Mouse (Mus musculus) forebrain, postnatal 0 days (tissue): ENCODE data around the gene Rab28. TPM values are rescaled to one million over a fixed set of nuclear protein-coding genes. Genes with fewer than 3 reads are reported as not detected.

Experiments used
- ATAC-seq: fragments of 200-750 bp; cut with Nextera tagmentation; 2 replicates; pipeline ENCODE4 v1.8.0; 2017; ENCODE audit warnings: mild to moderate bottlenecking, moderate library complexity
- DNase-seq: peaks from one replicate; pipeline ENCODE4 v3.0.0-alpha.2; 2015
- H3K27ac ChIP-seq: fragments of 300-500 bp; sonication (generic); 2 replicates; pipeline ENCODE4 v1.5.1; 2014; ENCODE audit warnings: low read depth, mild to moderate bottlenecking, antibody characterized with exemption, low read length, moderate library complexity, mixed read lengths
- H3K27me3 ChIP-seq: fragments of 300-500 bp; sonication (generic); 2 replicates; pipeline ENCODE4 v1.6.1; 2014; ENCODE audit warnings: mild to moderate bottlenecking, low read length, mixed read lengths; ENCODE audit not compliant: insufficient read depth
- H3K36me3 ChIP-seq: fragments of 300-500 bp; sonication (generic); 2 replicates; pipeline ENCODE4 v1.6.1; 2014; ENCODE audit warnings: mild to moderate bottlenecking, moderate library complexity; ENCODE audit not compliant: insufficient read depth
- H3K4me1 ChIP-seq: fragments of 300-500 bp; sonication (generic); 2 replicates; pipeline ENCODE4 v1.6.1; 2014; ENCODE audit warnings: antibody characterized with exemption; ENCODE audit not compliant: insufficient read depth
- H3K4me2 ChIP-seq: fragments of 300-500 bp; sonication (generic); 2 replicates; pipeline ENCODE4 v1.6.1; 2014; ENCODE audit warnings: low read depth, mild to moderate bottlenecking, moderate library complexity
- H3K4me3 ChIP-seq: fragments of 300-500 bp; sonication (generic); 2 replicates; pipeline ENCODE4 v1.5.1; 2014; ENCODE audit warnings: low read depth, low read length, mixed read lengths
- H3K9ac ChIP-seq: fragments of 300-500 bp; sonication (generic); 2 replicates; pipeline ENCODE4 v1.6.1; 2014; ENCODE audit warnings: mild to moderate bottlenecking
- H3K9me3 ChIP-seq: fragments of 300-500 bp; sonication (generic); 2 replicates; pipeline ENCODE4 v1.6.1; 2016; ENCODE audit warnings: low read length
- CTCF ChIP-seq: sonication (generic); IDR thresholded peaks from 2 replicates; pipeline ENCODE4 v1.5.1; 2016; ENCODE audit warnings: antibody characterized with exemption, control low read depth, low read depth
- WGBS: fragments of 180-500 bp; shearing (Covaris S2); extraction: QIAGEN DNeasy Blood & Tissue Kit; methylation state at CpG from one replicate; pipeline ENCODE4 v1.1.7; 2014; 5-methylcytosine and 5-hydroxymethylcytosine counted together
- polyA plus RNA-seq: library from polyadenylated mRNA; unstranded; fragments of >200 nt; fragmentation: Nextera tagmentation; extraction: Ambion mirVana; gene quantifications from 2 replicates; pipeline ENCODE4 v1.2.1, GENCODE M21; 2015
- total RNA-seq: library from RNA; depleted of rRNA; stranded (reverse); fragments of >200 nt; gene quantifications from 2 replicates; pipeline ENCODE4 v1.2.3, GENCODE M21; 2014

Gene Rab28
- total and polyA plus RNA-seq, 2 experiments from 2014 or later: 48.5 to 63.6 TPM

- Histone ChIP-seq H3K4me1 (no peaks in the 10 kb centered on the region), H3K4me2 (no peak overlapping the region), H3K36me3 (no peaks in the 10 kb centered on the region; the same call in 1 of the 2 replicates), H3K27me3 (no peaks in the 10 kb centered on the region), H3K9ac (no peak overlapping the region), H3K9me3 (no peaks in the 10 kb centered on the region), H3K27ac (no peak overlapping the region), H3K4me3 (no peak overlapping the region)
- no peak for ATAC-seq
- WGBS: 85% methylated on average over 2 of the region's 2 CpGs
- no peak for TF ChIP-seq CTCF
- DNase-seq: no peak
Observed at GRCm38 (mm10) chr5:41636793-41637192, 71.2 kb downstream of the Rab28 start.

DNA sequence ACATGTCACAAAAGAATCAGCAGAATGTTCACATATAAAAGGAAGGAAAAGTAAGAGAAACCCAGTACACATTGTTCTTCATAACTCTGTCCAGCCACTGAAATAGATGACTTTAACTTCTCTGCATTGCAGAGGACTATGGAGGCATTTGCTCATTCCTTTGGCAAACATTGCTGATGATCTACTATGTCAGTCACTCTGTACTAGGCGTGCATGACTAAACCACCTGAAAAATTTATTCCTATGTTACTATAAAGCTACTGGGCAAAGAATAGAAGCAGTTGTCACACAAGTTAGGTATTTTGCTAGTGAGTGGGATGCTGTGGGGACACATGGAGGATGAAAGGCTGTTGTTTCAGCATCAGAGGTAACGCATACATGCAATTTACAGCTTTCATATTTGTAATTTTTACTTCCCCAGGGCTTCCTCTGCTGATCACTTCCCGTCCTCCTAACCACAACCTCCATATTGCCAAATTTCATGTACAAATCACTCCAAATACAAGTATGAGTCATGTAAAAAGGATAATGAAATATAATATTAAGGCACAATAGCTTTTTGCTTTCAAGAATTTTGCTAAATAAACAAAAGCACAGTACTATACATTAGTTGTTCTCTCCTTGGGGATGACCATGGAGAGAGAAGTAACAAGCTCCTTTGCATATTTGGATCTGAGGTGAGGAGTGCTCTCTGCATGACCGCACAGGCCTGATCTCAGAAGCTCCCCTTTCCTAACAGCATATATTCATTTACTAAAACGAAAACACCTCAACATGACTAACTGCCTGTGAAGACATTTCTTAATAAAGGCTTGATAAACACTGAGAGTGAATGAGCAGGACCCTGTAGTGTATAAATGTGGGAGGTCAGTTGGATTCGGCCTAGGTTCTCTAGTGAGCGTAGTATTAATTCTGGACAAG lies 80.5 kb downstream of the Rab28 start:
- Histone ChIP-seq H3K27ac (no peak overlapping the region), H3K36me3 (no peaks in the 10 kb centered on the region; the same call in 1 of the 2 replicates), H3K9me3 (no peaks in the 10 kb centered on the region), H3K4me1 (no peaks in the 10 kb centered on the region), H3K9ac (no peak overlapping the region), H3K27me3 (no peaks in the 10 kb centered on the region), H3K4me3 (no peak overlapping the region), H3K4me2 (no peak overlapping the region)
- TF ChIP-seq CTCF: no peak
- ATAC-seq (no peak), DNase-seq (no peak)
- 90% methylated on average over 7 of the region's 7 CpGs for WGBS

DNA sequence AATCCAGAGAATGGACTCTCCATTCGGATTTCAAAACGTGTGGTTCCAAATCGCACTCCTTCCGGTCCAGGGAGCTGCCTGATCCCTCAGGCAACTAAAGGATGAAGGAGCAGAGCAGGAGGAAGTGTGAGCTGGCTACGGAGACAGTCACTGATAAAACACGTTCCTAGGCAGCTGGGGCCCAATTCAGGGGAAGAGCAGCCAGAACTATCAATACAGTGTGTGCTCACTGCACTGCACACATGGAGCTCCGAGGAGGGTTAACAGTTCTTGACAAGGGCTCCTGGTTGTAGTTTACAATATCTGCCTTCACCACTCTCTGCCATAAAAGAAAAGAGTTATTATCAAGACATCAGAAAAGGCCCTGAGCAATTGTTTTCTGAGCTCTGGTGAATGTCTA lies 82.4 kb downstream of the Rab28 start:
- Histone ChIP-seq H3K27ac (no peak overlapping the region), H3K4me3 (no peak overlapping the region), H3K4me2 (no peak overlapping the region), H3K4me1 (no peaks in the 10 kb centered on the region), H3K27me3 (no peaks in the 10 kb centered on the region), H3K36me3 (no peaks in the 10 kb centered on the region), H3K9ac (no peak overlapping the region), H3K9me3 (no peaks in the 10 kb centered on the region)
- no peak for ATAC-seq
- DNase-seq: no peak
- WGBS: 76% methylated on average over 7 of the region's 7 CpGs
- no peak for TF ChIP-seq CTCF

DNA sequence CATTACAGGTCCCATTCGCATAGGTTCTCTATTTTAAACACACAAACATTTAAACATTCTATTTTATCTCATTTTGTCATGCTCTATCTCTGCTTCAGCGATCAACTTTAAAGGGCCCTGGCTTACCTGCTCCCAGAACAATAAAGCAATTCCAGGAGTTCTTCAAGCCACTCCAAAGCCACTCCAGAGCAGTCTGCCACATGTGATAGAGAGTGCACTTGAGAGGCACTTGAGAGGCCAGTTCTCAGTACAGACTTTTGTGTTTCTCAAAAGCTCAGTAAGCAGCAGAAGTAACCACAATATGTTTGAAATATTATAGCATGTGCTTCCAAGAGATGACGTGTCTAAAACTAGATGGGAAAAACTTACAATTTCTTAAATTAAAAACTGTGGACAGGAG lies 86.2 kb downstream of the Rab28 start:
- TF ChIP-seq CTCF: no peak
- Histone ChIP-seq H3K4me3 (no peak overlapping the region), H3K27ac (no peak overlapping the region), H3K27me3 (no peaks in the 10 kb centered on the region), H3K4me1 (no peaks in the 10 kb centered on the region), H3K36me3 (no peaks in the 10 kb centered on the region), H3K9me3 (no peaks in the 10 kb centered on the region), H3K9ac (no peak overlapping the region), H3K4me2 (no peak overlapping the region)
- WGBS: 84% methylated on average over 3 of the region's 3 CpGs
- DNase-seq (no peak), ATAC-seq (no peak)

DNA sequence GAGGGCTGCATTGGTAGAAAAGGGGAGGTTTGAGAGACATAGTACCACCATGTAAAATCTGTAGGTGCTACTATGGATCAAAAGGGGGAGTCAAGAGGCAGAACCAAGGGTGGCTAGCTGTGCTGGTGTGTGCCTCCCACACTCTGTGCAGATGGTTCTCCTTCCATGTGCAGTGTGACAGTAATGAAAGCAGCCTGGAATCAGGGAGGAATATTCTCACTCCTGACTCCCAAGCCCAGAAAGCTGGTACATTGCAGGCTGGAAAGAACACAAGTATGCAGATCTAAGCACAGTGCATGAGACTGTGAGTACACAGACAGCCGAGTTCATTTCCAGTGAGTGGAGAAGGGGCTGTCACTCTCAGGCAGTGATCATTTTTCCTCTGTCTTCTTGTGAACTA lies 89.0 kb downstream of the Rab28 start:
- peak; percentile 35 for DNase-seq
- Histone ChIP-seq H3K27ac (no peak overlapping the region), H3K4me2 (no peak overlapping the region), H3K9ac (no peak overlapping the region), H3K4me3 (no peak overlapping the region), H3K4me1 (no peaks in the 10 kb centered on the region), H3K36me3 (no peaks in the 10 kb centered on the region), H3K27me3 (no peaks in the 10 kb centered on the region), H3K9me3 (no peaks in the 10 kb centered on the region)
- 61% methylated on average over 1 of the region's 1 CpGs for WGBS
- TF ChIP-seq CTCF: no peak
- ATAC-seq: peak; percentile 91

GRCm38 (mm10) chr5:41610447-41611030 lies 97.4 kb downstream of the Rab28 start:
- DNase-seq (peak; percentile 46), ATAC-seq (peak; percentile 69)
- Histone ChIP-seq H3K36me3 (no peaks in the 10 kb centered on the region), H3K9me3 (no peaks in the 10 kb centered on the region), H3K27ac (no peak overlapping the region), H3K4me1 (no peaks in the 10 kb centered on the region), H3K9ac (no peak overlapping the region), H3K4me3 (no peak overlapping the region), H3K27me3 (no peaks in the 10 kb centered on the region), H3K4me2 (no peak overlapping the region)
- TF ChIP-seq CTCF: no peak
- WGBS: 35% methylated on average over 5 of the region's 5 CpGs
